Mouse (Mus musculus): ENCODE data around the gene Man2b1. TPM values are rescaled to one million over a fixed set of nuclear protein-coding genes. Genes with fewer than 3 reads are reported as not detected.

Gene Man2b1
- polyA plus RNA-seq (2016; fragmentation: Nextera tagmentation; extraction: Ambion mirVana): 26.1 and 27.2 TPM in 2 replicates

- 1% methylated on average over 30 of the region's 30 CpGs for WGBS
- Histone ChIP-seq H3K27ac (replicated peaks) (peak within 1 kb of the TSS; percentile 82), H3K27me3 (replicated peaks; ENCODE audit: low read depth, poor library complexity, severe bottlenecking) (no peaks in the 10 kb centered on the region), H3K36me3 (replicated peaks) (peaks cover 47% of the 10 kb centered on the region), H3K4me3 (peak within 1 kb of the TSS; percentile 73), H3K4me1 (peaks cover 43% of the 10 kb centered on the region), H3K9me3 (no peaks in the 10 kb centered on the region)
- DNase-seq (ENCODE audit: low spot score): peak; percentile 85
Measured at GRCm38 (mm10) chr8:85083108-85083813, at the start of gene Man2b1. Man2b1 (plus strand) TSS chr8:85083270.

GRCm38 (mm10) chr8:85033867-85034266 is 49.2 kb upstream of the Man2b1 start:
- H3K36me3 ChIP-seq (replicated peaks): peaks cover 55% of the 10 kb centered on the region

GRCm38 (mm10) chr8:85034764-85035163 is 48.3 kb upstream of the Man2b1 start:
- peaks cover 48% of the 10 kb centered on the region for H3K36me3 ChIP-seq (replicated peaks)
- H3K27ac ChIP-seq (replicated peaks): peak overlapping the region; percentile 96
- 5% methylated on average over 13 of the region's 13 CpGs for WGBS
- H3K4me1 ChIP-seq: peaks cover 40% of the 10 kb centered on the region
- peak overlapping the region; percentile 94 for H3K4me3 ChIP-seq
- H3K27me3 ChIP-seq (replicated peaks; ENCODE audit: low read depth, poor library complexity, severe bottlenecking): no peaks in the 10 kb centered on the region
- H3K9me3 ChIP-seq: no peaks in the 10 kb centered on the region
- DNase-seq (ENCODE audit: low spot score): peak; percentile 81

More at GRCm38 (mm10) chr8:85033867-85034266, 49.2 kb upstream of the Man2b1 start:
- WGBS: 62% methylated on average over 1 of the region's 1 CpGs
- no peaks in the 10 kb centered on the region for H3K9me3 ChIP-seq
- no peak for DNase-seq (ENCODE audit: low spot score)
- no peak overlapping the region for H3K27ac ChIP-seq (replicated peaks)
- peak overlapping the region; percentile 23; the same call in 1 of the 2 replicates for H3K4me3 ChIP-seq
- peaks cover 37% of the 10 kb centered on the region for H3K4me1 ChIP-seq
- no peaks in the 10 kb centered on the region for H3K27me3 ChIP-seq (replicated peaks; ENCODE audit: low read depth, poor library complexity, severe bottlenecking)

- DNase-seq (ENCODE audit: low spot score): no peak
- Histone ChIP-seq H3K27me3 (replicated peaks; ENCODE audit: low read depth, poor library complexity, severe bottlenecking) (no peaks in the 10 kb centered on the region), H3K4me3 (peak overlapping the region; percentile 94), H3K9me3 (no peaks in the 10 kb centered on the region), H3K4me1 (peaks cover 42% of the 10 kb centered on the region), H3K27ac (replicated peaks) (peak overlapping the region; percentile 96), H3K36me3 (replicated peaks) (peaks cover 48% of the 10 kb centered on the region)
- WGBS: 8% methylated on average over 12 of the region's 12 CpGs
Measured at GRCm38 (mm10) chr8:85035165-85035727, 47.8 kb upstream of the Man2b1 start.

GRCm38 (mm10) chr8:85035728-85036310 is 47.3 kb upstream of the Man2b1 start:
- peaks cover 48% of the 10 kb centered on the region for H3K36me3 ChIP-seq (replicated peaks)
- peak; percentile 51 for DNase-seq (ENCODE audit: low spot score)

GRCm38 (mm10) chr8:85036381-85036717 is 46.7 kb upstream of the Man2b1 start:
- Histone ChIP-seq H3K27me3 (replicated peaks; ENCODE audit: low read depth, poor library complexity, severe bottlenecking) (no peaks in the 10 kb centered on the region), H3K36me3 (replicated peaks) (peaks cover 48% of the 10 kb centered on the region), H3K4me1 (peaks cover 42% of the 10 kb centered on the region), H3K9me3 (no peaks in the 10 kb centered on the region), H3K4me3 (peak overlapping the region; percentile 94), H3K27ac (replicated peaks) (peak overlapping the region; percentile 96)
- WGBS: 0% methylated on average over 9 of the region's 9 CpGs
- no peak for DNase-seq (ENCODE audit: low spot score)

More at GRCm38 (mm10) chr8:85035728-85036310, 47.3 kb upstream of the Man2b1 start:
- peak overlapping the region; percentile 96 for H3K27ac ChIP-seq (replicated peaks)
- H3K27me3 ChIP-seq (replicated peaks; ENCODE audit: low read depth, poor library complexity, severe bottlenecking): no peaks in the 10 kb centered on the region
- peak overlapping the region; percentile 94 for H3K4me3 ChIP-seq
- WGBS: 1% methylated on average over 15 of the region's 15 CpGs
- H3K9me3 ChIP-seq: no peaks in the 10 kb centered on the region
- peaks cover 42% of the 10 kb centered on the region for H3K4me1 ChIP-seq

- Histone ChIP-seq H3K9me3 (no peaks in the 10 kb centered on the region), H3K4me1 (peaks cover 42% of the 10 kb centered on the region), H3K27me3 (replicated peaks; ENCODE audit: low read depth, poor library complexity, severe bottlenecking) (no peaks in the 10 kb centered on the region), H3K4me3 (peak within 1 kb of the TSS; percentile 94), H3K36me3 (replicated peaks) (peaks cover 48% of the 10 kb centered on the region), H3K27ac (replicated peaks) (peak within 1 kb of the TSS; percentile 96)
- under 1% methylated on average over 59 of the region's 59 CpGs for WGBS
- peak; percentile 92 for DNase-seq (ENCODE audit: low spot score)
Measured at GRCm38 (mm10) chr8:85036718-85037365, 46.2 kb upstream of the Man2b1 start, which contains the start of gene Tnpo2. Tnpo2 (plus strand) TSS chr8:85036915.

- DNase-seq (ENCODE audit: low spot score): peak; percentile 84
- Histone ChIP-seq H3K9me3 (no peaks in the 10 kb centered on the region), H3K36me3 (replicated peaks) (peaks cover 48% of the 10 kb centered on the region), H3K27ac (replicated peaks) (peak overlapping the region; percentile 96), H3K27me3 (replicated peaks; ENCODE audit: low read depth, poor library complexity, severe bottlenecking) (no peaks in the 10 kb centered on the region), H3K4me3 (peak overlapping the region; percentile 94), H3K4me1 (peaks cover 42% of the 10 kb centered on the region)
- WGBS: 0% methylated on average over 14 of the region's 14 CpGs
Measured at GRCm38 (mm10) chr8:85037366-85037680, 45.7 kb upstream of the Man2b1 start.

- H3K36me3 ChIP-seq (replicated peaks): peaks cover 48% of the 10 kb centered on the region
- under 1% methylated on average over 57 of the region's 57 CpGs for WGBS
- peaks cover 42% of the 10 kb centered on the region for H3K4me1 ChIP-seq
- peak overlapping the region; percentile 94 for H3K4me3 ChIP-seq
- no peaks in the 10 kb centered on the region for H3K9me3 ChIP-seq
- peak; percentile 66 for DNase-seq (ENCODE audit: low spot score)
- no peaks in the 10 kb centered on the region for H3K27me3 ChIP-seq (replicated peaks; ENCODE audit: low read depth, poor library complexity, severe bottlenecking)
- H3K27ac ChIP-seq (replicated peaks): peak overlapping the region; percentile 96
Measured at GRCm38 (mm10) chr8:85037681-85038531, 45.2 kb upstream of the Man2b1 start.

- no peak for DNase-seq (ENCODE audit: low spot score)
- WGBS: 90% methylated on average over 6 of the region's 6 CpGs
- Histone ChIP-seq H3K27me3 (replicated peaks; ENCODE audit: low read depth, poor library complexity, severe bottlenecking) (no peaks in the 10 kb centered on the region), H3K4me1 (peaks cover 14% of the 10 kb centered on the region), H3K27ac (replicated peaks) (no peak overlapping the region), H3K36me3 (replicated peaks) (peaks cover 90% of the 10 kb centered on the region), H3K4me3 (no peak overlapping the region), H3K9me3 (no peaks in the 10 kb centered on the region)
Measured at GRCm38 (mm10) chr8:85043619-85044018, 39.5 kb upstream of the Man2b1 start.

- Histone ChIP-seq H3K9me3 (no peaks in the 10 kb centered on the region), H3K27ac (replicated peaks) (no peak overlapping the region), H3K27me3 (replicated peaks; ENCODE audit: low read depth, poor library complexity, severe bottlenecking) (no peaks in the 10 kb centered on the region), H3K4me1 (peaks cover 23% of the 10 kb centered on the region), H3K4me3 (no peak overlapping the region), H3K36me3 (replicated peaks) (peaks cover 63% of the 10 kb centered on the region)
- WGBS: 85% methylated on average over 7 of the region's 7 CpGs
- no peak for DNase-seq (ENCODE audit: low spot score)
Measured at GRCm38 (mm10) chr8:85057367-85057766, 25.7 kb upstream of the Man2b1 start.
